Mouse (Mus musculus): ENCODE measurements around the gene Lcp1. TPM values are rescaled to one million over a fixed set of nuclear protein-coding genes. Genes with fewer than 3 reads are reported as not detected.

Gene Lcp1
- total and polyA plus RNA-seq, 3 experiments, result 258 to 777 (median 373) TPM

DNA sequence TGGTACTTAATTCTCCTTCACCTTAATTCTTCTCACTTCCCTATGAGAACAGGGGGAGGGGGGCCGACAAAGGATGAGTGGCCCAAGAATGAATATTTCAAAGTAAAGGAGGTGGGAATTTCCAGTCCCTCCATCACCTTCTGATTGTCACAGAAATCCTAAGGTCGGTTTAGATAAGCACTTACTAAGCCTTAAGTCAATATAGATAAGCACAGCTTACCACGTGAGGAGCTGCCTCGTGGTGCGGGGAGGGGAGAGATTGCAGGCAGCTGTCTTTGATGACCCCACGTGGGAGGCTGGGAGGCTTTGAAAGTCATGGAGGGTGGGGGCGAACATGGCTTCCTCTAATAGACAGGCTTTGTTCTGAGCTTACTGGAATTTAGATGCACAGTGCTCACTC is 66.8 kb downstream of the Lcp1 start:
- dilution Hi-C loops (cut with MboI; ENCODE audit: extremely low pct_ligation_motif_present, extremely low pct_unique_long_range_greater_than_20kb, low sequenced_read_pairs), result no loop called here
- in situ Hi-C loops (cut with MboI; ENCODE audit: low pct_ligation_motif_present, low pct_unique_long_range_greater_than_20kb, low sequenced_read_pairs), result loop anchor here (10.0 kb wide), 1 partner anchor 143 kb away; no protein-coding TSS in a partner anchor
- no peak for TF ChIP-seq POLR2AphosphoS2 (IDR thresholded peaks at IDR 0.05; ENCODE audit: low read depth, low read length)
- no peak for TF ChIP-seq CHD1 (IDR thresholded peaks at IDR 0.05; ENCODE audit: low read depth, low read length)
- no peak for TF ChIP-seq SIN3A (IDR thresholded peaks at IDR 0.05; ENCODE audit: low read length)
- TF ChIP-seq TCF12 (IDR thresholded peaks at IDR 0.05; ENCODE audit: low read depth, low read length), result no peak
- no peak for TF ChIP-seq POLR2A (IDR thresholded peaks at IDR 0.05; ENCODE audit: low read depth, low read length)
- TF ChIP-seq MAZ (IDR thresholded peaks at IDR 0.05; ENCODE audit: low read depth, low read length), result no peak
- no peak for TF ChIP-seq GABPA (IDR thresholded peaks at IDR 0.05; ENCODE audit: insufficient replicate concordance, low read depth, low read length)
- no peak for TF ChIP-seq ZMIZ1 (IDR thresholded peaks at IDR 0.05; ENCODE audit: low read depth, low read length)
- TF ChIP-seq JUN (IDR thresholded peaks at IDR 0.05; ENCODE audit: insufficient read depth, low read depth, low read length), result no peak
- no peak for TF ChIP-seq PAX5 (IDR thresholded peaks at IDR 0.05; ENCODE audit: low read length)
- TF ChIP-seq SMC3 (IDR thresholded peaks at IDR 0.05; ENCODE audit: low read depth, low read length), result no peak
- no peak for TF ChIP-seq CTCF (conservative IDR thresholded peaks at IDR 0.05 in 1 of 2, IDR thresholded peaks at IDR 0.05 in 1 of 2; ENCODE audit: low read depth in 2 of 2, low read length in 2 of 2)
- no peak for TF ChIP-seq HCFC1 (IDR thresholded peaks at IDR 0.05; ENCODE audit: low read depth, low read length)
- no peak for TF ChIP-seq JUND (conservative IDR thresholded peaks at IDR 0.05; ENCODE audit: low read depth, low read length)
- no peak for TF ChIP-seq MEF2A (IDR thresholded peaks at IDR 0.05; ENCODE audit: borderline replicate concordance, low read depth, low read length)
- TF ChIP-seq USF1 (IDR thresholded peaks at IDR 0.05; ENCODE audit: low read depth, low read length), result no peak
- TF ChIP-seq E2F4 (IDR thresholded peaks at IDR 0.05; ENCODE audit: insufficient replicate concordance, low read depth, low read length), result no peak
- TF ChIP-seq MAFK (IDR thresholded peaks at IDR 0.05; ENCODE audit: insufficient replicate concordance, low read length), result no peak
- TF ChIP-seq MYC (IDR thresholded peaks at IDR 0.05; ENCODE audit: low read depth, low read length), result no peak
- Histone ChIP-seq H3K4me3 (replicated peaks in 1 of 3; ENCODE audit: low read depth in 2 of 3, low read length in 2 of 3, poor library complexity in 1 of 3) (no peak overlapping the region), H3K36me3 (replicated peaks in 1 of 2; ENCODE audit: control insufficient read depth in 1 of 2, insufficient read depth in 1 of 2, low read length in 1 of 2) (peaks cover 38 to 89% of the 10 kb centered on the region in 2 experiments), H3K79me2 (replicated peaks; ENCODE audit: control insufficient read depth, extremely low read depth, insufficient read depth, poor library complexity, severe bottlenecking) (peaks cover 53% of the 10 kb centered on the region), H3K9ac (ENCODE audit: insufficient read depth, low read depth) (no peak overlapping the region), H3K9me3 (replicated peaks; ENCODE audit: low read length) (no peaks in the 10 kb centered on the region), H3K4me2 (ENCODE audit: insufficient read depth, low read depth, poor library complexity, severe bottlenecking) (no peak overlapping the region), H3K4me1 (ENCODE audit: control insufficient read depth in 1 of 2, insufficient read depth in 2 of 2) (peaks cover 22 to 57% of the 10 kb centered on the region in 2 experiments), H3K27ac (ENCODE audit: insufficient read depth, low read depth) (no peak overlapping the region), H3K27me3 (replicated peaks) (no peaks in the 10 kb centered on the region)
- no peak for DNase-seq (ENCODE audit: extremely low read depth)

DNA sequence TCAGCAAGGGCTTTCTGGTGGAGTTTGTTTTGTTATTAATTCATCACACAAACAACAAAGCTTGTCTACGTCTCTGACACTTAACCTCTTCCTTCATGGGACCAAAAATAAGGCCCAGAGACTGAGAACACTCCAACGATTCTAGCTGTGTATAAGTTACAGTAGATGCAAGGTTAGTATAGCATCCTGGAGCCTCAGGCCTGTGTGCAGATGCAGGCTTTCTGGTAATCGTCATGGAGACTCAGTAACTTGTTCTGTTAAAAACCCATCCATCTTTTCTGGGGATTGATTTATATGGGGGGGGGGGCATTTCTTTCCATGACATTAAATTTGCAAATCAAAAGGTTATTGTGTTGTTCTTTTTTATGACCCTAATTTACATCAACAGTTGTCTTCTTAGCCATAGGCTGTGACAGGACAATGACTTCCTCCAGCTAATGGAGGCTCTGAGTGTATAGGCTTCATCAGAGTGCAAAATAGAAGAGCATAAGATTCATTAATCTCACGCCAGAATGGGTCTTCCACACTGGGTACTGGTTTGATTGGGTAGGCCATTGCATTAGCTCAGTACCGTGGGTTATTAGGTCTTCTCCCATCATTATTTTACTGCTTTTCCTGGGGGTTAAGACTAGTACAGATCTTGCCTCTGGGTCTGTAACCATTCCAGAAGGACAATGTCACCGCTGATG is 74.6 kb downstream of the Lcp1 start:
- no peak for DNase-seq (ENCODE audit: extremely low read depth)
- dilution Hi-C loops (cut with MboI; ENCODE audit: extremely low pct_ligation_motif_present, extremely low pct_unique_long_range_greater_than_20kb, low sequenced_read_pairs), result no loop called here
- TF ChIP-seq BHLHE40 (IDR thresholded peaks at IDR 0.05; ENCODE audit: low read depth, low read length), result no peak
- TF ChIP-seq MAFK (IDR thresholded peaks at IDR 0.05; ENCODE audit: insufficient replicate concordance, low read length), result no peak
- TF ChIP-seq HCFC1 (IDR thresholded peaks at IDR 0.05; ENCODE audit: low read depth, low read length), result no peak
- TF ChIP-seq CHD1 (IDR thresholded peaks at IDR 0.05; ENCODE audit: low read depth, low read length), result no peak
- no peak for TF ChIP-seq E2F4 (IDR thresholded peaks at IDR 0.05; ENCODE audit: insufficient replicate concordance, low read depth, low read length)
- TF ChIP-seq JUND (conservative IDR thresholded peaks at IDR 0.05; ENCODE audit: low read depth, low read length), result no peak
- TF ChIP-seq PAX5 (IDR thresholded peaks at IDR 0.05; ENCODE audit: low read length), result no peak
- no peak for TF ChIP-seq RCOR1 (conservative IDR thresholded peaks at IDR 0.05; ENCODE audit: low read depth, low read length)
- no peak for TF ChIP-seq ZC3H11A (IDR thresholded peaks at IDR 0.05; ENCODE audit: low read depth, low read length)
- no peak for TF ChIP-seq IRF4 (IDR thresholded peaks at IDR 0.05; ENCODE audit: low read depth, low read length)
- TF ChIP-seq UBTF (IDR thresholded peaks at IDR 0.05; ENCODE audit: low read depth, low read length), result no peak
- no peak for TF ChIP-seq MAZ (IDR thresholded peaks at IDR 0.05; ENCODE audit: low read depth, low read length)
- no peak for TF ChIP-seq RAD21 (IDR thresholded peaks at IDR 0.05; ENCODE audit: low read depth, low read length)
- TF ChIP-seq POLR2AphosphoS2 (IDR thresholded peaks at IDR 0.05; ENCODE audit: low read depth, low read length), result no peak
- H3K4me1 ChIP-seq (ENCODE audit: control insufficient read depth in 1 of 2, insufficient read depth in 2 of 2), result no peaks in the 10 kb centered on the region
- H3K4me3 ChIP-seq (replicated peaks in 1 of 3; ENCODE audit: low read depth in 2 of 3, low read length in 2 of 3, poor library complexity in 1 of 3), result no peak overlapping the region
- H3K79me2 ChIP-seq (replicated peaks; ENCODE audit: control insufficient read depth, extremely low read depth, insufficient read depth, poor library complexity, severe bottlenecking), result peaks cover 8% of the 10 kb centered on the region
- H3K9ac ChIP-seq (ENCODE audit: insufficient read depth, low read depth), result no peak overlapping the region
- no peaks in the 10 kb centered on the region for H3K27me3 ChIP-seq (replicated peaks)
- no peaks in the 10 kb centered on the region for H3K9me3 ChIP-seq (replicated peaks; ENCODE audit: low read length)
- H3K4me2 ChIP-seq (ENCODE audit: insufficient read depth, low read depth, poor library complexity, severe bottlenecking), result no peak overlapping the region
- peaks cover 72 to 98% of the 10 kb centered on the region in 2 experiments for H3K36me3 ChIP-seq (replicated peaks in 1 of 2; ENCODE audit: control insufficient read depth in 1 of 2, insufficient read depth in 1 of 2, low read length in 1 of 2)
- no peak overlapping the region for H3K27ac ChIP-seq (ENCODE audit: insufficient read depth, low read depth)
- in situ Hi-C loops (cut with MboI; ENCODE audit: low pct_ligation_motif_present, low pct_unique_long_range_greater_than_20kb, low sequenced_read_pairs), result no loop called here
